Mouse (Mus musculus) lung, adult 10 weeks (tissue): ENCODE measurements around the gene Olfr1033. TPM values are rescaled to one million over a fixed set of nuclear protein-coding genes. Genes with fewer than 3 reads are reported as not detected.

Experiments
- polyA plus RNA-seq: library from polyadenylated mRNA; stranded (reverse); fragments of 350-450 nt; fragmentation: Illumina TruSeq; extraction: RNeasy Lipid Tissue Mini Kit (QIAGEN cat#74804); gene quantifications from one replicate; pipeline ENCODE4 v1.2.3, GENCODE M21; 2014; ENCODE audit warnings: low read depth, low replicate concordance; ENCODE audit not compliant: insufficient read depth

Olfr1033 gene
- 3.4 TPM for polyA plus RNA-seq

DNA sequence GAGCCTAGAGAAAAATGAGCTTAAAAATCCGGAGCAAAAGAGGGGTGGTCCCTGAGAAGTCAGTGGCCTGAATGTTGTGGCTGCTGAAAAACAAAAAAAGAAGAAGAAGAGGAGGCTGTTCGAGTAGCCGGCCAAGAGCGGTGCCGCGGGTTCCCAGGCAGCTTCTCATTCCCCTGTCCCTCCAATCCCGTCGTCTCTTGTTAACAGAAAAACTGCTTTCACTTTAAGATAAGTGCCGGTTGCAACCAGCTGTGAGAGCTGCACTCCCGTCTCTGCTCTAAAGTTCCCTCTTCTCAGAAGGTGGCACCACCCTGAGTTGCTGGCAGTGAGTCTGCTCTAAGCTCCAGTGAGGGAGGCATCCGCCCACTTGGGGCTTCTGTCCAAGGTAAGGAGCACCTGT lies at the start of gene Olfr1033:
Olfr1033 (plus strand) TSS at position 228 of the 400 bp plus-strand sequence.

DNA sequence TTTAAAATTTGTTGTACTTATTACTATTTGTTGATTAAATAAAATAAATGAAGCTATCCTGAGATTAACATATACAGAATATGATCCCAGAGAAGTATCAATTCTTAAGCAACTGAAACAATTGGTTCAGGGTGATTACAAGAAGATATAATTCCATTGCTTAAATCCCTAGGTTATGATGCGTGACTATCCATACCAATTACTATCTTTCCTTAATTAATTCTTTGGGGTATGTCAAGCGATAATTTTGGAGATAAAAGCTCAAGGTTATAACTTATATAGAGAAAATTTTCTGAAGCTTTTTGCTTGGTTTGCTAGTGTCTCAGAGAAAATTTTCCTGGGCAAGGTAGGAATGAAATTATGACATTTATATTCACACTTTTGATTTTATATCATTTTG lies 46.8 kb upstream of the Olfr1033 start, which contains the start of gene Olfr1029:
Olfr1029 (plus strand) TSS at position 301 of the 400 bp plus-strand sequence.

GRCm38 (mm10) chr2:85978976-85979375 lies 41.5 kb upstream of the Olfr1033 start, which contains the start of gene Olfr1030:
Gene Olfr1030, plus strand, starts transcription at chr2:85979276.

GRCm38 (mm10) chr2:85990004-85990403 lies 30.4 kb upstream of the Olfr1033 start, which contains the start of gene Olfr1031:
Gene Olfr1031, plus strand, starts transcription at chr2:85990304.

GRCm38 (mm10) chr2:86005240-86005639 lies 15.2 kb upstream of the Olfr1033 start, which contains the start of gene Olfr1032:
Gene Olfr1032, plus strand, starts transcription at chr2:86005540.

GRCm38 (mm10) chr2:86045561-86045960 lies 25.1 kb downstream of the Olfr1033 start, which contains the start of gene Olfr1034:
Gene Olfr1034, plus strand, starts transcription at chr2:86045861.

GRCm38 (mm10) chr2:86073692-86074091 lies 53.3 kb downstream of the Olfr1033 start, which contains the start of gene Olfr1036:
Gene Olfr1036, plus strand, starts transcription at chr2:86073992.

GRCm38 (mm10) chr2:86087285-86087684 lies 66.9 kb downstream of the Olfr1033 start, which contains the start of gene Olfr1037:
Gene Olfr1037, minus strand, starts transcription at chr2:86087385.

Other genes with a start within 250 kb of the Olfr1033 start
- gene Olfr1014, start 247.9 kb upstream of the Olfr1033 start, polyA plus RNA-seq, result not detected
- not detected for gene Olfr1015, start 238.6 kb upstream of the Olfr1033 start, polyA plus RNA-seq
- gene Olfr1016, start 218.1 kb upstream of the Olfr1033 start, polyA plus RNA-seq, result not detected
- not detected for gene Olfr1018, start 202.2 kb upstream of the Olfr1033 start, polyA plus RNA-seq
- not detected for gene Olfr1019, start 175.2 kb upstream of the Olfr1033 start, polyA plus RNA-seq
- gene Olfr1020, start 173.6 kb upstream of the Olfr1033 start, polyA plus RNA-seq, result not detected
- gene Olfr1022, start 152.0 kb upstream of the Olfr1033 start, polyA plus RNA-seq, result not detected
- not detected for gene Olfr1023, start 135.0 kb upstream of the Olfr1033 start, polyA plus RNA-seq
- gene Olfr1024, start 115.6 kb upstream of the Olfr1033 start, polyA plus RNA-seq, result not detected
- gene Olfr1025-ps1, start 105.4 kb upstream of the Olfr1033 start, polyA plus RNA-seq, result not detected
- gene Olfr1026, start 99.1 kb upstream of the Olfr1033 start, polyA plus RNA-seq, result not detected
- gene Olfr1028, start 70.2 kb upstream of the Olfr1033 start, polyA plus RNA-seq, result not detected
- gene Olfr1029, start 46.7 kb upstream of the Olfr1033 start, polyA plus RNA-seq, result not detected
- not detected for gene Olfr1030, start 41.4 kb upstream of the Olfr1033 start, polyA plus RNA-seq
- not detected for gene Olfr1031, start 30.3 kb upstream of the Olfr1033 start, polyA plus RNA-seq
- gene Olfr1032, start 15.1 kb upstream of the Olfr1033 start, polyA plus RNA-seq, result not detected
- 0.06 TPM for gene Olfr1034, start 25.2 kb downstream of the Olfr1033 start, polyA plus RNA-seq
- gene Olfr1036, start 53.4 kb downstream of the Olfr1033 start, polyA plus RNA-seq, result not detected
- not detected for gene Olfr1037, start 66.8 kb downstream of the Olfr1033 start, polyA plus RNA-seq
- not detected for gene Olfr1039, start 115.3 kb downstream of the Olfr1033 start, polyA plus RNA-seq
- gene Olfr1040, start 126.1 kb downstream of the Olfr1033 start, polyA plus RNA-seq, result not detected
- not detected for gene Olfr1042, start 141.2 kb downstream of the Olfr1033 start, polyA plus RNA-seq
- not detected for gene Olfr1043, start 146.9 kb downstream of the Olfr1033 start, polyA plus RNA-seq
- gene Olfr1044, start 157.2 kb downstream of the Olfr1033 start, polyA plus RNA-seq, result not detected
- gene Olfr52, start 165.1 kb downstream of the Olfr1033 start, polyA plus RNA-seq, result not detected
- not detected for gene Olfr1045, start 182.4 kb downstream of the Olfr1033 start, polyA plus RNA-seq
- gene Olfr1046, start 198.7 kb downstream of the Olfr1033 start, polyA plus RNA-seq, result not detected
- gene Olfr1047, start 210.8 kb downstream of the Olfr1033 start, polyA plus RNA-seq, result not detected
- gene Olfr1048, start 219.7 kb downstream of the Olfr1033 start, polyA plus RNA-seq, result not detected
- gene Olfr1049, start 237.7 kb downstream of the Olfr1033 start, polyA plus RNA-seq, result not detected